22 mouse cellular contexts compared by ENCODE assay signal in the genomic region with DNA sequence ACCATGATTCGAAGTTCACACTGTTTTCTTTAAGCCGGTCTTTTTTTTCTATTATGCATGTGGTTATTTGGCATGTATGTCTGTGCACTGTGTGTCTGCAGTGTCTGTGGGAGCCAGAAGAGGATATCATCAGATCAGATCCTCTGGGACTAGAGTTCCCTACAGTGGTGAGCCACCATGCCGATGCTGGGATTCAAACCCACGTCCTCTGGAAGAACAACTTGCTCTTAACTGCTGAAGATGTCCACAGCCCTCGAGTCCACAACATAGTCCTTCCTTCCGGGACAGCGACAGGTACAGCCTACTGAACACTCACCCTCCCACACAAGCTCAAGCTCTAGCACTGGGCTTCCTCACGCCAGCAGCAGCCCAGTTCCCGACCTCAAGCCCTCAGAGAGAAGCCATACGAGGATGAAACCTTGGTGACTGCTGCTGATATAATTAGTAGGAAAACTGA. TPM values are rescaled to one million over a fixed set of nuclear protein-coding genes. Genes with fewer than 3 reads are reported as not detected.
DNase-seq lines count a peak whose midpoint lies in the region; ATAC-seq and TF ChIP-seq lines count a peak whose summit lies in the region.
"Had no signal": no experiment of that assay in that cellular context is flagged by ENCODE, and none has a peak within 500 bp of the region (broad histone marks: within the 10 kb centered on the region; RNA-seq: fewer than 3 reads in every experiment).

No protein-coding gene starts in this region.

- no peak for TF ChIP-seq EP300 in heart, adult 2 months (IDR thresholded peaks at IDR 0.05; ENCODE audit: insufficient read depth, low read depth, low read length)
- no peak for TF ChIP-seq EP300 in liver, postnatal 0 days (IDR thresholded peaks at IDR 0.05; ENCODE audit: low read depth)

- TF ChIP-seq POLR2A in heart, adult 2 months (IDR thresholded peaks at IDR 0.05; ENCODE audit: insufficient read depth, low read depth, low read length) = no peak
- no peak for TF ChIP-seq POLR2A in small intestine, adult 2 months (IDR thresholded peaks at IDR 0.05; ENCODE audit: low read depth, low read length)

- no peak for ATAC-seq in liver, postnatal 0 days
- no peak for ATAC-seq in liver, embryonic 12.5 days
- no peak for ATAC-seq in intestine, embryonic 15.5 days
- ATAC-seq: intestine, postnatal 0 days; midbrain, embryonic 15.5 days; Patski had no signal

- H3K36me3 ChIP-seq in heart, adult 2 months (ENCODE audit: control insufficient read depth, insufficient read depth, low read length) = peaks cover 8% of the 10 kb centered on the region; the same call in 1 of the 2 replicates
- no peaks in the 10 kb centered on the region for H3K36me3 ChIP-seq in liver, postnatal 0 days (replicated peaks; ENCODE audit: insufficient read depth, low read length)
- no peaks in the 10 kb centered on the region for H3K36me3 ChIP-seq in liver, embryonic 12.5 days
- H3K36me3 ChIP-seq in small intestine, adult 2 months (ENCODE audit: control insufficient read depth, insufficient read depth, low read length) = peaks cover 6% of the 10 kb centered on the region; the same call in 1 of the 2 replicates
- H3K36me3 ChIP-seq in intestine, embryonic 15.5 days = no peaks in the 10 kb centered on the region
- H3K36me3 ChIP-seq: embryonic facial prominence, embryonic 13.5 days; lung, embryonic 15.5 days; midbrain, embryonic 15.5 days had no signal

- TF ChIP-seq CTCF in heart, adult 2 months (IDR thresholded peaks at IDR 0.05) = no peak
- TF ChIP-seq CTCF in liver, postnatal 0 days (IDR thresholded peaks at IDR 0.05; ENCODE audit: low read depth) = no peak
- TF ChIP-seq CTCF in small intestine, adult 2 months (IDR thresholded peaks at IDR 0.05; ENCODE audit: extremely low read depth, insufficient read length, insufficient replicate concordance, low read depth, low read length) = no peak

- DNase-seq in heart, adult 2 months = no peak
- no peak for DNase-seq in heart, postnatal 10 days
- DNase-seq in liver, postnatal 0 days = no peak
- no peak for DNase-seq in thymus, adult 18-20 months
- DNase-seq: adrenal gland, adult 8-10 months; cerebellum, adult 9-11 months; gastrocnemius, postnatal 10 days; right cerebral cortex, postnatal 14 days; thymus, postnatal 4 days had no signal

- H3K4me2 ChIP-seq in liver, postnatal 0 days (ENCODE audit: low read depth, low read length) = no peak overlapping the region
- H3K4me2 ChIP-seq in liver, embryonic 12.5 days = no peak overlapping the region
- no peak overlapping the region for H3K4me2 ChIP-seq in intestine, embryonic 15.5 days (replicated peaks)
- H3K4me2 ChIP-seq: embryonic facial prominence, embryonic 13.5 days; hindbrain, embryonic 14.5 days; liver, embryonic 11.5 days; lung, embryonic 15.5 days; midbrain, embryonic 15.5 days had no signal

- H3K27ac ChIP-seq in heart, adult 2 months = peak overlapping the region; percentile 21; the same call in 1 of the 2 replicates
- H3K27ac ChIP-seq in liver, postnatal 0 days (ENCODE audit: low read depth) = 0 out of 2 replicates have a peak overlapping the region, but pooled peaks have one; percentile 40
- H3K27ac ChIP-seq in liver, embryonic 12.5 days = no peak overlapping the region
- peak overlapping the region; percentile 46 for H3K27ac ChIP-seq in brown adipose tissue, adult 24 weeks (replicated peaks; ENCODE audit: low read depth, low read length)
- peak overlapping the region; percentile 52 for H3K27ac ChIP-seq in small intestine, adult 2 months (ENCODE audit: insufficient read depth, low read depth, low read length)
- no peak overlapping the region for H3K27ac ChIP-seq in intestine, embryonic 15.5 days
- H3K27ac ChIP-seq: embryonic facial prominence, embryonic 13.5 days; hindbrain, embryonic 14.5 days; kidney, postnatal 0 days; lung, embryonic 15.5 days; midbrain, embryonic 15.5 days had no signal

- H3K4me1 ChIP-seq in heart, adult 2 months (ENCODE audit: control insufficient read depth, insufficient read depth, low read length) = peaks cover 28% of the 10 kb centered on the region
- peaks cover 12% of the 10 kb centered on the region for H3K4me1 ChIP-seq in liver, postnatal 0 days (ENCODE audit: insufficient read depth)
- peaks cover 20% of the 10 kb centered on the region for H3K4me1 ChIP-seq in liver, embryonic 12.5 days
- H3K4me1 ChIP-seq in brown adipose tissue, adult 24 weeks (ENCODE audit: control insufficient read depth, insufficient read depth, insufficient read length, low read length) = peaks cover 24% of the 10 kb centered on the region
- H3K4me1 ChIP-seq in small intestine, adult 2 months (ENCODE audit: control insufficient read depth, insufficient read depth, insufficient read length, low read length) = peaks cover 20% of the 10 kb centered on the region
- 0 out of 2 replicates have a peak, but pooled peaks cover 5% of the 10 kb centered on the region for H3K4me1 ChIP-seq in intestine, embryonic 15.5 days (replicated peaks)

- no peaks in the 10 kb centered on the region for H3K9me3 ChIP-seq in liver, postnatal 0 days (ENCODE audit: low read length)
- H3K9me3 ChIP-seq in liver, embryonic 12.5 days (replicated peaks) = no peaks in the 10 kb centered on the region
- H3K9me3 ChIP-seq in intestine, embryonic 15.5 days = no peaks in the 10 kb centered on the region
- H3K9me3 ChIP-seq: embryonic facial prominence, embryonic 13.5 days; lung, embryonic 15.5 days; midbrain, embryonic 15.5 days had no signal

- H3K4me3 ChIP-seq in heart, adult 2 months = no peak overlapping the region
- no peak overlapping the region for H3K4me3 ChIP-seq in liver, postnatal 0 days (ENCODE audit: low read depth, low read length)
- H3K4me3 ChIP-seq in liver, embryonic 12.5 days = no peak overlapping the region
- no peak overlapping the region for H3K4me3 ChIP-seq in brown adipose tissue, adult 24 weeks (ENCODE audit: insufficient read depth, low read depth, low read length)
- H3K4me3 ChIP-seq in small intestine, adult 2 months (ENCODE audit: low read depth, low read length) = no peak overlapping the region
- H3K4me3 ChIP-seq in intestine, embryonic 15.5 days (replicated peaks) = no peak overlapping the region
- H3K4me3 ChIP-seq: embryonic facial prominence, embryonic 13.5 days; lung, embryonic 15.5 days; megakaryocyte, embryonic 14.5 days; midbrain, embryonic 15.5 days had no signal

- H3K27me3 ChIP-seq in heart, adult 2 months (ENCODE audit: control insufficient read depth, insufficient read depth, low read length) = no peaks in the 10 kb centered on the region
- H3K27me3 ChIP-seq in liver, postnatal 0 days (ENCODE audit: insufficient read depth, low read length) = no peaks in the 10 kb centered on the region
- no peaks in the 10 kb centered on the region for H3K27me3 ChIP-seq in liver, embryonic 12.5 days (replicated peaks)
- no peaks in the 10 kb centered on the region for H3K27me3 ChIP-seq in small intestine, adult 2 months (ENCODE audit: control insufficient read depth, insufficient read depth, low read length)
- H3K27me3 ChIP-seq in intestine, embryonic 15.5 days (replicated peaks) = no peaks in the 10 kb centered on the region
- H3K27me3 ChIP-seq: embryonic facial prominence, embryonic 13.5 days; lung, embryonic 15.5 days; midbrain, embryonic 15.5 days; Patski had no signal

- no peak overlapping the region for H3K9ac ChIP-seq in heart, adult 2 months (ENCODE audit: low read depth, low read length)
- H3K9ac ChIP-seq in liver, postnatal 0 days (replicated peaks) = no peak overlapping the region
- no peak overlapping the region for H3K9ac ChIP-seq in liver, embryonic 12.5 days
- H3K9ac ChIP-seq in intestine, embryonic 15.5 days = no peak overlapping the region
- H3K9ac ChIP-seq: embryonic facial prominence, embryonic 13.5 days; hindbrain, embryonic 14.5 days; lung, embryonic 15.5 days; midbrain, embryonic 15.5 days had no signal

- intact Hi-C loops in heart, adult 2 months (cut with DNase I) = no loop called here
- intact Hi-C loops in heart, postnatal 10 days (cut with DNase I) = no loop called here

- peaks cover 12% of the 10 kb centered on the region for H3K79me2 ChIP-seq in heart, adult 2 months (replicated peaks; ENCODE audit: control insufficient read depth, insufficient read depth, low read length)

- 47% methylated on average over 10 of the region's 10 CpGs for WGBS in heart, adult 2 months
- WGBS in liver, postnatal 0 days (ENCODE audit: insufficient replicate concordance) = 71% methylated on average over 10 of the region's 10 CpGs
- WGBS in liver, embryonic 12.5 days (ENCODE audit: insufficient replicate concordance) = 73% methylated on average over 10 of the region's 10 CpGs
- WGBS in small intestine, adult 2 months = 72% methylated on average over 10 of the region's 10 CpGs
- WGBS in intestine, embryonic 15.5 days = 82% methylated on average over 10 of the region's 10 CpGs

RNA-seq across cellular contexts. Expression of a gene that starts 50.3 kb away (rescaled TPM):
- total RNA-seq in heart, adult 2 months (2021) = 10 to 100 TPM; 33.5 to 35.8 TPM
- polyA plus RNA-seq in heart, adult 2 months (2012; rRNA removed) = 34.8 and 47.5 TPM in 2 replicates
- 10 to 100 TPM; 74.3 to 74.9 TPM for total RNA-seq in heart, postnatal 10 days (2021)
- 10.8 and 13.6 TPM in 2 replicates for polyA plus RNA-seq in liver, postnatal 0 days (2015; fragmentation: Nextera tagmentation; extraction: Ambion mirVana)
- 19.4 and 19.9 TPM in 2 replicates for polyA plus RNA-seq in liver, embryonic 12.5 days (2016; fragmentation: Nextera tagmentation; extraction: Ambion mirVana)
- 27.3 and 27.9 TPM in 2 replicates for polyA plus RNA-seq in brown adipose tissue, adult 24 weeks (2012; ENCODE audit: insufficient read depth, insufficient read length, missing spikeins)
- 16.5 and 28.9 TPM in 2 replicates for polyA plus RNA-seq in small intestine, adult 2 months (2012; rRNA removed)
- polyA plus RNA-seq in intestine, embryonic 15.5 days (2015; fragmentation: Nextera tagmentation; extraction: Ambion mirVana) = 72.9 and 76.2 TPM in 2 replicates

Comparison
In these comparisons a context has a peak if more than half of its experiments do, and no peak if none do; other contexts are left out.
1. H3K27ac ChIP-seq: peak in heart, adult 2 months (single experiment), liver, postnatal 0 days (single experiment), brown adipose tissue, adult 24 weeks (single experiment) and small intestine, adult 2 months (single experiment); none in liver, embryonic 12.5 days (single experiment) and intestine, embryonic 15.5 days (single experiment).